Mouse (Mus musculus) stomach, postnatal 0 days (tissue): ENCODE results near the gene 6430531B16Rik. TPM values are rescaled to one million over a fixed set of nuclear protein-coding genes. Genes with fewer than 3 reads are reported as not detected.

Source experiments
- ATAC-seq: fragments of 200-750 bp; cut with Nextera tagmentation; 2 replicates; pipeline ENCODE4 v1.8.0; 2017; ENCODE audit not compliant: low FRiP score, low TSS enrichment
- DNase-seq: peaks from one replicate; pipeline ENCODE4 v3.0.0-alpha.2; 2016; ENCODE audit warnings: low spot score
- H3K27ac ChIP-seq: fragments of 300-500 bp; sonication (generic); replicated peaks from 2 replicates; pipeline ENCODE4 v1.5.1; 2014; ENCODE audit warnings: mild to moderate bottlenecking, control low read depth
- H3K27me3 ChIP-seq: fragments of 300-500 bp; sonication (generic); 2 replicates; pipeline ENCODE4 v1.6.1; 2014; ENCODE audit warnings: low read length; ENCODE audit not compliant: control insufficient read depth, insufficient read depth
- H3K36me3 ChIP-seq: fragments of 300-500 bp; sonication (generic); 2 replicates; pipeline ENCODE4 v1.6.1; 2014; ENCODE audit warnings: low read length, mixed read lengths; ENCODE audit not compliant: control insufficient read depth, insufficient read depth
- H3K4me1 ChIP-seq: fragments of 300-500 bp; sonication (generic); replicated peaks from 2 replicates; pipeline ENCODE4 v1.6.1; 2014; ENCODE audit warnings: antibody characterized with exemption; ENCODE audit not compliant: control insufficient read depth, insufficient read depth
- H3K4me2 ChIP-seq: fragments of 300-500 bp; sonication (generic); replicated peaks from 2 replicates; pipeline ENCODE4 v1.6.1; 2014; ENCODE audit warnings: low read depth, mild to moderate bottlenecking, control low read depth, moderate library complexity
- H3K4me3 ChIP-seq: fragments of 300-500 bp; sonication (generic); 2 replicates; pipeline ENCODE4 v1.5.1; 2014; ENCODE audit warnings: low read depth, low read length, control low read depth
- H3K9ac ChIP-seq: fragments of 300-500 bp; sonication (generic); 2 replicates; pipeline ENCODE4 v1.6.1; 2014; ENCODE audit warnings: mild to moderate bottlenecking, low read length, control low read depth, mixed read lengths
- H3K9me3 ChIP-seq: fragments of 300-500 bp; sonication (generic); 2 replicates; pipeline ENCODE4 v1.6.1; 2016; ENCODE audit warnings: low read length; ENCODE audit not compliant: control insufficient read depth
- CTCF ChIP-seq: IDR thresholded peaks from 2 replicates; pipeline ENCODE4 v1.5.1; 2016; ENCODE audit warnings: antibody characterized with exemption, low read depth, mild to moderate bottlenecking, moderate library complexity
- EP300 ChIP-seq: optimal IDR thresholded peaks from 2 replicates; pipeline ENCODE3; 2016; ENCODE audit warnings: antibody characterized with exemption
- WGBS: fragments of 180-500 bp; shearing (Covaris S2); extraction: QIAGEN DNeasy Blood & Tissue Kit; methylation state at CpG from one replicate; pipeline ENCODE4 v1.1.7; 2014; 5-methylcytosine and 5-hydroxymethylcytosine counted together
- polyA plus RNA-seq: library from polyadenylated mRNA; unstranded; fragments of >200 nt; fragmentation: Nextera tagmentation; extraction: Ambion mirVana; gene quantifications from 2 replicates; pipeline ENCODE4 v1.2.1, GENCODE M21; 2015

The 6430531B16Rik gene
- 0.11 and 0.17 TPM in 2 replicates for polyA plus RNA-seq

DNA sequence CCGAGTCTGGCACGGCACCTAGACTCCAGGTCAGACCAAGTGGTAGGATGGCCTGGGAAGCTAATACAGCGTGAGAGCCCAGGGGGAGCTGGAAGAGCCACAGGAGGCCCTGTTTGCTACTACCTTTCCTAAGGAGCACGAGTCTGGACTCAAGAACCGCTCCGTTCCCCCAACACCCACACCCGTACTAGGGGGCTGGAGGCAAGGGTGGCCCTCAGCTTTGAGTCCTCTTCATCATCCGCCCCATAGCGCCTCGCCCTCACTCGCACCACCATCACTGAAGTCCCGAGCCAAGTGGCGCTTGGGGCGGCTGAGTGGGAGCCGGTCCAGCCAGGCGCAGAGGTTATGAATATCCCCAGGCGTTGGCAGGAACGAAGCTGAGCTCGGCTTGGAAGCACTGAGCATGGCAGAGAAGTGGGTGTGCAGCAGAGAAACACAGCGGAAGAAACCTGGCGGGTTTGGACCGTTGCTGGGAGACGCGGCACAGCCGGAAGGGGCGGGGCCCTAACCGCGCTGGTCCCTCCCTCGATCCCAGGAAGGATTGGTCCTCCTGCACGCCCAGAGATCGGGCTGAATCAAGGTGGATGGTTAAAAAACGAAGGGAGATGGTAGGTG is at the start of gene 6430531B16Rik:
Gene 6430531B16Rik, minus strand, starts transcription at position 478 of the 615 bp plus-strand sequence.
- H3K9me3 ChIP-seq = no peaks in the 10 kb centered on the region
- no peak for TF ChIP-seq EP300
- no peak for TF ChIP-seq CTCF
- H3K4me3 ChIP-seq = peak within 1 kb of the TSS; percentile 43
- H3K27me3 ChIP-seq = no peaks in the 10 kb centered on the region
- H3K4me2 ChIP-seq = peak within 1 kb of the TSS; percentile 67
- ATAC-seq (peak; percentile 92), DNase-seq (peak; percentile 88)
- H3K9ac ChIP-seq = peak within 1 kb of the TSS; percentile 45
- no peaks in the 10 kb centered on the region; the same call in 1 of the 2 replicates for H3K4me1 ChIP-seq
- no peak within 1 kb of the TSS for H3K27ac ChIP-seq
- H3K36me3 ChIP-seq = no peaks in the 10 kb centered on the region
- WGBS = 4% methylated on average over 32 of the region's 32 CpGs

DNA sequence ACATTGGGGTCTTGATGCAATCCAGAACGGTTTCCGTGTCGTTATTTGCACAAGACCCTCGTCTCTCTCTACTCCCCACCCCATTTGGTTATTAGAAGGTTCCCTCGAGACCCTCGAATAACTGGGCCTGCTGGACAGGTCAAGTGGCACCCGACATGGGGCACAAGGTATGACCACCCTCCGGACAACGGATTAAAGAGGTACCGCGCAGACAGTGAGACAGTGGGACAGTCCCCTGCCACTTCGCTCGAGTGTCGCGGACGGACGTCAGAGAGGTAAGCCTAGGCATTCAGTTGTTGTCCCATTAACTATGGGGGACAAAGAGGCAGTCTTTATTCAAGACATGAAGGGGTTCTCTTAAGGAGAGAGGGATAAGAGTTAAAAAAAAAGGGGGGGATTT is 32.8 kb upstream of the 6430531B16Rik start:
- H3K36me3 ChIP-seq = peaks cover 2% of the 10 kb centered on the region; the same call in 1 of the 2 replicates
- H3K9me3 ChIP-seq = no peaks in the 10 kb centered on the region
- 98% methylated on average over 17 of the region's 17 CpGs for WGBS
- no peak overlapping the region for H3K4me3 ChIP-seq
- no peaks in the 10 kb centered on the region for H3K4me1 ChIP-seq
- no peak overlapping the region for H3K27ac ChIP-seq
- no peak overlapping the region for H3K9ac ChIP-seq
- no peaks in the 10 kb centered on the region for H3K27me3 ChIP-seq
- ATAC-seq = no peak
- DNase-seq = no peak
- no peak for TF ChIP-seq EP300
- H3K4me2 ChIP-seq = no peak overlapping the region

DNA sequence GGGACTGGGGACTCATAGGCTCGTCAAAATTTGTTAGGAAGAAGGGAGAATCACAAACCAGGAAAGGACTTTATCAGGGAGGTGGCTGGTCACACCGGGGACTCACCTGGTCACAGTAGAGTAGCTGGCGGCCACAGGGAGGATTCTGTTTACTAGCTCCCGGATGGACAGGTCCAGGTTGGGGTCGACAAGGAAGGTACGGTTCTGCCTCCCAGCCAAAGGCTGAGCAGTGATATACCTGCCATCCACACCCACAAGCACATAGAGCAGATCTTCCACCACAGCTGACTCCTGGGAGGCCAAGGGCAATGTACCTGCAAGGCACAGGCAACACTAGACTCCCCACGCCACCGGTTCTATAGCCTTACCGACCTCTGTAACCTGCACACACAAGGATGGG is 29.2 kb upstream of the 6430531B16Rik start:
- no peak overlapping the region for H3K27ac ChIP-seq
- H3K9me3 ChIP-seq = no peaks in the 10 kb centered on the region
- no peak for ATAC-seq
- no peaks in the 10 kb centered on the region for H3K27me3 ChIP-seq
- no peak overlapping the region for H3K4me3 ChIP-seq
- no peaks in the 10 kb centered on the region for H3K4me1 ChIP-seq
- WGBS = 94% methylated on average over 9 of the region's 9 CpGs
- TF ChIP-seq CTCF (no peak), EP300 (no peak)
- no peak for DNase-seq
- no peak overlapping the region for H3K9ac ChIP-seq
- H3K36me3 ChIP-seq = peaks cover 8% of the 10 kb centered on the region; the same call in 1 of the 2 replicates
- no peak overlapping the region for H3K4me2 ChIP-seq

DNA sequence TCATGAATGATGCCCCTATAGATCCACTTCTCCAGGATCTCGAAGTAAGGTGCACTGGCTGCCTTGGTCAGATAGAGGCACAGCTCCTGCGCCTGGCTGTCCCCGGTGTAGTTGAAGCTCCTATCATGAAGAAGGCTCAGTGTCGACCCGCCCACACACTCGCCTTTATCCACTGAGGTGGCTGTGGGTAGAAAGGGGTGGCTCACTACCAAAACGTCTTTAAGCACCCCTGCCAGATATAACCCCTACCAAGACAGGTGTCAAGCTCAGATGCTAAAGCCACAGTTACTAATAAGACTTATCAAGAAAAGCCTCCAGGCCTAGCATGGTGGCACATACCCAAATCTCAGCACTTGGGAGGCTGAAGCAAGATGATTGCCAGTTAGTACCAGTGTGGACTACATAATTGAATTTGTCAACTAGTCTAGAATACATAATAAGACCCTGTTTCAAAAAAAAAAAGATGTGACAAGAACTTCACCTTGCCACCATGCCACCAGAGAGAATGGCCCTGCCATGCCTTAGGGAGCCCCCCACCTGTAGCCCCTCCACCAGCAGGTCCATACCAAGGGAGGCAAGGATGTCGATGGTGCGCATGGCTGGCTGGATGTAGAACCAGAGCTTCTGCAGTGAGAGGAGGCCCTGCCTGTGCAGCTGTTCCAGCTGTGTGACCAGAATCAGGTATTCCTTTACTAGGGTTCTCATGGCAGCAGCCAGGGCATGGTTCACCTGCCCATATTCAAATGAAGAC is 28.5 kb upstream of the 6430531B16Rik start:
- TF ChIP-seq CTCF (no peak), EP300 (no peak)
- H3K4me3 ChIP-seq = no peak overlapping the region
- H3K9ac ChIP-seq = no peak overlapping the region
- H3K4me1 ChIP-seq = no peaks in the 10 kb centered on the region
- DNase-seq (no peak), ATAC-seq (no peak)
- peaks cover 8% of the 10 kb centered on the region; the same call in 1 of the 2 replicates for H3K36me3 ChIP-seq
- no peaks in the 10 kb centered on the region for H3K9me3 ChIP-seq
- H3K27ac ChIP-seq = no peak overlapping the region
- no peak overlapping the region for H3K4me2 ChIP-seq
- H3K27me3 ChIP-seq = no peaks in the 10 kb centered on the region
- WGBS = 90% methylated on average over 9 of the region's 9 CpGs

DNA sequence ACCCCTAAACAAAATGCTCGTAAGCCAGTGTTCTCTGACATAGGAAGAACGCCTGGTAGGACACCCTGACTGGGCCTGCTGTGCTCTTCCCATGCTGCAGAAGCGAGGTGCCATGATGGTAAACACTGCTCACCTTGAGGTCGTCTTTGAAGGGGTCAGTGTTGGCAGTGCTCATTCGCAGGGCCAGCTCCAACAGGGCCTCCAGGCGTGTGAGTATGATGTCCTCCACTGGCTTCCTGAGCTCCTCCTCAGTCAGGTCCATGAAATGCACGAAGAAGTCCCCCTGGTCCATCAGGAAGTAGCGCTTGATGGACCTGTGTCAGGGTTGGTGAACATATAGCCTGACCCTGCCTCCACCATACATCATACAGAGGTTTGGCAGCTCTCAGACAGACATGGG is 26.1 kb upstream of the 6430531B16Rik start:
- ATAC-seq = no peak
- 87% methylated on average over 8 of the region's 8 CpGs for WGBS
- no peak for TF ChIP-seq EP300
- no peak for TF ChIP-seq CTCF
- DNase-seq = no peak
- Histone ChIP-seq H3K27me3 (no peaks in the 10 kb centered on the region), H3K27ac (no peak overlapping the region), H3K36me3 (peaks cover 21% of the 10 kb centered on the region), H3K9me3 (no peaks in the 10 kb centered on the region), H3K4me3 (no peak overlapping the region), H3K4me2 (no peak overlapping the region), H3K9ac (no peak overlapping the region), H3K4me1 (no peaks in the 10 kb centered on the region)
